Mouse (Mus musculus) spleen, postnatal 14 days (tissue): ENCODE data around the gene Cav2.

Experiments used
- DNase-seq, 2 experiments: peaks; one replicate each; pipeline ENCODE4 v3.0.0; 2021 to 2022; ENCODE audit warnings: low spot score in 2 of 2

Gene Cav2

DNA sequence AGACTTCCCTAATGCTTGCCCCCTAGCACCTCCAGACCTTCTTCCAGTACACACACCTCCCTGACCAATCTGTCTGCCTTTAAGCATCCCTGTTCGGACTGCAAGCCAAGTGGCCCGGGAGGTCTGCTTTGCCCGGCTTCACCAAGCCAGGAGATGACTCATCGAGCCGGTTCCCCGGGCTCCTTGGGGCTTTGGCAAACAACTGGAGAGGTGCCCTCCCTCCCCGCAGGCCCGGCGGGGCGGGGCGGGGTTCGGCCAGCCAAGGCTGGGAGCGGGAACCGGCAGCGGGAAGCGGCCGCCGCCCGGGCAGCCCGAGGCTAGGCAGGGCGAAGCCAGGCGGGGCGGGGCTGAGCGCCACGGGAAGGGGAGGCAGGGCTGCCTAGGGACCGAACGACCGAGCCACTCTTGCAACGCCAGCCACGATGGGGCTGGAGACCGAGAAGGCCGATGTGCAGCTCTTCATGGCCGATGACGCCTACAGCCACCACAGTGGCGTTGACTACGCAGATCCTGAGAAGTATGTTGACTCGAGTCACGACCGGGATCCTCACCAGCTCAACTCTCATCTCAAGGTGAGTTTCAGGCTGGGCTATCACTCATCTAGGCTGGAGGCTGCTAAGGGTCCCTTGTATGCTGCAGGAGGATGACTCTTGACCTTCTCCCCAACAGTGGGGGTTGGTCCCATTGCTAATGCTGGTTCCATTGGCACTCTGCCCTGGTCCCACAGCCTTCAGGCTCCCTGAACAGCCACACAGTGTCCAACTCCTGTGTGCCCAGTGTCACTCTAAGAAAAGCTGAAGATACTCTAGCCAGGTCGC is at the start of gene Cav2:
Gene Cav2, plus strand, starts transcription at position 247 of the 818 bp plus-strand sequence.
- peak in 1 of 2 experiments; percentile 24 for DNase-seq

DNA sequence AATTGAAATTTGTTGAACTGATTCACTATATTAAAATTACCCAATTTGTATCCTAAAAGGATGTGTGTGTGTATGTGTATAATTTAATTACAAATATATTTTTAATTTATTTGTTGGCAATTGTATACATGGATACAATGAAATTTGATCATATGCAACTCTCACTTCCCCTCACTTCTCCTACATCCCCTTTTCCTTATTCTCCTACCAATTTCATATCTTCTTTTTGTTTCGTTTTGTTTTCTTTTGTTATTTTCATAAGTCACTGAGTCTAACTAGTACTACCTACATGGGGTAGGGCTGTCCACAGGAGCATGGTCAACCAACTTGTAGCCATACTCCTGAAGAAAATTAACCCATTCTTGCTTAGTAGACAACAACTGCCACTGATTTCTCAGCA is 41.3 kb upstream of the Cav2 start:
- DNase-seq = no peak

DNA sequence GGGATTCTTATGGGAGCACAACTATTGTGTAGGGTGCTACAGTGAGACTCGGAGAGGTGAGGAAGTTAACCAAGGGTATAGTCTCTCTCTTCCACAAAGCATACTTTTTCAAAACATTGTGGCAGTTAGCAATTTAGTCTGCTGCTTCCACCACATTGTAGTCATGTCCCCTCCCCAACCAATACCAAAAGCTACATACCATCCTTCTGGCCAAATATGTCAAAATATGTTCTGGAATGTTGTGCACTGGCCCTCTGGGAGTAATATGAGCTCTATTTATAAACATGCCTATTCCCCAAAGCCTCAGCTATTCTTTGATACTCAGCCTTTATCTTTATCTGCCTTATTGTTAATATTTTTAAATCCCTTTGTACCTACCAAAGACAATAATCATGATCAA is 40.0 kb upstream of the Cav2 start:
- no peak for DNase-seq

DNA sequence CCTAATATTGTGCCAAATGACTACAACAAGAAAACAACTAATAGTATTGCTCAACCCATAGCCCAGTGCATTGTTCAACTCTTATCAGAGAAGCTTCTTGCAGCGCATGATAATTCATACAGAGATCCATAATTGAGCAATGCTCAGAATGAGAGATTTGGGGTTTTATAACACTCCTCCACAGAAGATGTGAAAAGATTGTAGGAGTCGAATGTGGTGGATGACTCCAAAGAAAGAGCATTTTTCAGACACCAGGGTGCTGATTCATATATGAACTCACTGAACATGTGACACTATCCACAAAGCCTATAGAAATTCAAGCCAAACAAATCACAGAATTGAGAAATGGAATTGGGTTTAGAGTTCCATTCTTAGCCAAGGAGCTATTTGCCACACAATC is 34.0 kb upstream of the Cav2 start:
- DNase-seq = no peak

DNA sequence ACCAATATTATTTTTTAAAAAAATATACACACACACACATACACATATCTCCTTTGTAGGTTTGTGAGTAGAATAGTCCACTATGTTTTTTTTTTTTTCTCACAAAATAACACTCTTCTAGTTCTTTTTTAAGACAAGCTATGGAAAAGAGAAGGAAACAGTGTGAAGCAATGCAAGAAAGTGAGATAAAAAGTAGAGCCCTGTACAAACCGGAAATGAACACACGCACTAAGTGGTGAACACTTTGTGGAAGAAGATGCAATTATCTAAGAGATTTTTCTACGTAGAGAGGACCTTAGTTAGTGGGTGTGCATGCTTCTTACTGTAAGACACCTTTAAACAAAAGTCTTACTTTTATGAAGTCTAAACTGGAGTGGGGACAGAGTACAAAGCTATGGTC is 33.3 kb upstream of the Cav2 start:
- no peak for DNase-seq

DNA sequence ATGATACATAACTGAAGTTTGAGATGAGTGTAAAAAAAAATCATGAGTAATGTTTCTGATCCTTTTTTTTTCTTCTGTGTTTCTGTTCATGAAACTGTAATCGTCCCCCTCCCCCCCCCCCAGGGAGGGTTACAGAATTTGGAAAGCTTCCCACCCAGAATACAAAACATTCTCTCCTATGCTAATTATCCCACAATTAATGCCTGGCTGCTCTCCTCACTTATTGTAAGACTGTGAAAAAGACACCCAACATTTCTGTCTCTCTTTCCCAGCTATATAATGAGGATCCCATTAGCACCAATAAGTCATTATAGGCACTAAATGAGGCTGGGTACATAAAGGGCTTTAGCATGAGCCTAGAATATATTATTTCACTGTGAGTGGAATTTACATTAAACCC is 32.7 kb upstream of the Cav2 start:
- no peak for DNase-seq

DNA sequence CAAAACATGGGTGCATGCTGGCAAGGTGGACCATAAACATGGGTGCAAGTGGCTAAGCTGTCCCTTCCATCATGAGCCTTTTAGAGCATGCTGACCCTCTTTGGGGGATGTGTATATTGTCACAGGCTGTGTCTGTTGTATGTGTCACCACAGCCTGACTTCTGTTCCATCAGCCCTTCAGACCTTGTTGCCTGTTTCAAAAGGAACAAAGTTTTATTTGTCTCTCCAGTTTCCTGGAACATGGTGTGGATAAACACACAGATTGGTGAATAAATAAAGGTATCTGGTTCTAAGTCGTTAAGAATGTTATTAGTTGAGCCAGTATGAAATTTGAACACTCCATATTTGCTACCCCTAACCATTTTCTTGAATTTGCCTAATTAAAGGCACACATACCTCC is 29.0 kb upstream of the Cav2 start:
- DNase-seq = no peak

DNA sequence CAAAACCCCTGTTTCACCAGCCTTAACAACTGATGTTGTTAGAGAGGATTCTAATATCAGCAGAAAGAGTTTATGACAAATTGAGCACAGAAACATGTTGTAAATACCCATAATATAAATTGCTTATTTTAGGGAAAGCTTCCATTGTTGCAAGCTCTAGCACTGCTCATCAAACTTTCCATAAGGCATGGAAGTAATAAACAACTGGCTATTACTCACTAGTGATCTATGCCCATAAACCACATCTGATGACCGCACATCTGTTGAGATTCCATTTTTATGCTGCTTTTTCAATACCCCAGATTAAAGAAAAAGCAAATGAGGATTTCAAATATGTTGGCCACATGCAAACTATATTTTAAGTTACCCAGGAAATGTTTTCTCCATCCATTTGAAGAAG is 22.8 kb upstream of the Cav2 start:
- no peak for DNase-seq

DNA sequence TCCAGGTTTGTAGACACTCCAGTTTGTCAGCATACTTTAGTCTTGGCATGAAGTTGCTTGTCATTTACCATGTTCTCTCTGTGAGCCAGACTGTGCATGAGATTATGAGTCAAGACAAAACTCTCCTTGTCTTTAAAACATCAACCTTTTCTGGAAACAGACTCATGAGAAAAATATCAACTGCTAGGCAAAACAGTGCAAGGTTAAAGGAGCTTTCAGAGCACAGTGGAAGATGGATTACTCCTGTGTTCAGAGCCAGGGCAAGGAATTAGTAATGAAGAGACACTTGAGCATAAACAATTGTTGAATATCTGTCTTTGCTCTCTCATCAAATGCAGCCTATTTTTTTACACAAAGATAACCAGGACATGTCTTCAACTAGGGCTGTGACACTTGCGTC is 22.1 kb upstream of the Cav2 start:
- DNase-seq = no peak

DNA sequence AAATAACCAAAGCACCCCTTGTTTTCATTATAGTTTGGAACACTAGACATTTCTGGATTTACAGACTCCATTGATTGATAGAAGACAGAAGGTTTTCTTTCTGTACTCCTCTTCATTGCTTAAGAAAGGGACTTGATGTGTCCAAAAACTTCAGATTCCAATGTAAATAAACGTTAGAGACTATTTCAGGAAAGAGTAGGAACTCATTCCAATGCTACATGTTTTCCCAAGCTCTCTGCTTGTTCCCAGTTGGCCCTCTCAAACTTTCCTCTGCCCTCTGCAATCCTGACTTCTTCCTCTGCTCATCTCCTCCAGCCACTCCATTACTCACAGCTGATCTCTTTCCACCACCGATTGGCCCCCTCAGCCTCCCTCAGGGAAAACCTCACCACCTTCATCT is 18.2 kb upstream of the Cav2 start:
- no peak for DNase-seq

DNA sequence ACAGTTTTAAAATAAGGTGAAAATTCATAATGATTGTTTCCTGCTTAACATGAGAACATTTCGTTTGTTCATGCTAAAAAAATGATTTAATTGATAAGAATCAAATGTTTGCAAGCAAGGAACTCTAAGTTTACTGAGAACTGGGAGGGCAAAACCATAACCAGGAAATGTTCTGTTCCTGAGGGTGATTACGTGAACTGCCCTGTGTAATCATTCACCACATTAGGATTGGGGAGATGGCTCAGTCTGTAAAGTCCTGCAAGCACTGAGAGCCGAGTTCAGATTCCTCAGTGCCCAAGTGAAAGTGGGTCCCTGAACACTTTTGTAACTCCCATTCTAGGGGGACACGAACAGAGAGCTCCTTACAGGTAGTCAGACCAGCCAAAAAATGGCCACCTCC is 15.9 kb upstream of the Cav2 start:
- DNase-seq = no peak

DNA sequence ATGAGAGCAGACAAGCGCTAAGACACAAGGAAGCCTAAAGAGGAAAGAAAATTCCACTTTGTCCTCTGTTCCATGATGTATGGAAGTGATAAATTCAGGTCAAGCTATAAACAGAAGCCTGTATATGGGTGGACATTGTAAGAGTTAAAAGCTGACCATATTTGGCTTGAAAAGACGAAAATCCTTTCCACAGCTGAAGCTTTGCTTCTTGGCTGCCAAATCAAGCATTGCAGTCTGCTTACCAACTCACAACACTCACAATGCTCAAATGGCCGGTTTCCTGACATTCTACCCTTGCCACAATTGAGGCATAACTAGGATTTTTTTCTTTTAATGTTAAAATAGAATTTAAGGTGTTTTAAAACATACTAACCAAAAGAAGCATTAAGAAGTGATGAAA is 14.5 kb upstream of the Cav2 start:
- DNase-seq = no peak

DNA sequence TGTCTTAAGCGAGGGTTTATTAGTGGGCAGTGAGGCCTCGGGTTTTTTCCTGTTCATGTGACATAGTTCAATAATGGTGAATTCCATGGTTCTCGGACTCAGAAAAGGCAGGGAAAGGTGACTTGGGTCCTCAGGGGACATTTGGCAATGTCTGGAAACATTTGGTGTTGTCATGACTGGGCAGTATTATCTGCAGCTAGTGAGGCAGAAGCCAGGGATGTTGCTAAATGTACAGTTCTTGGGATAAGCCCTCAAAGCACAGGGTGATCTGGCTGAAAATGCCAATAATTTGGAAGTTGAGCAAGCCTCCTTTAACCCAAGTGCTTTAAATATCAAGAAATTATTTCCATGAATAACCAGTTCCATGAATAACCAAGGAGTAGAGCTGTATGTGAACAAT is 2.6 kb upstream of the Cav2 start:
- no peak for DNase-seq

DNA sequence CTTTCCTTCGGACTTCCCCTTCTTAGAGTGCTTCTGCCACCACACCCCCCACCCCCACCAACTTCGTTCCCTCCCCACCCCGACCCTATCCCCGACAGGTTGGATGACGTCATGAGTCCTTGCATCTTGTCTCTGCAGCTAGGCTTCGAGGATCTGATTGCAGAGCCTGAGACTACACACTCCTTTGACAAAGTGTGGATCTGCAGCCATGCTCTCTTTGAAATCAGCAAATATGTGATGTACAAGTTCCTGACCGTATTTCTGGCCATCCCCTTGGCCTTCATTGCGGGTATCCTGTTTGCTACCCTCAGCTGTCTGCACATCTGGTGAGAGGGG is 740 bp downstream of the Cav2 start:
- DNase-seq = no peak

DNA sequence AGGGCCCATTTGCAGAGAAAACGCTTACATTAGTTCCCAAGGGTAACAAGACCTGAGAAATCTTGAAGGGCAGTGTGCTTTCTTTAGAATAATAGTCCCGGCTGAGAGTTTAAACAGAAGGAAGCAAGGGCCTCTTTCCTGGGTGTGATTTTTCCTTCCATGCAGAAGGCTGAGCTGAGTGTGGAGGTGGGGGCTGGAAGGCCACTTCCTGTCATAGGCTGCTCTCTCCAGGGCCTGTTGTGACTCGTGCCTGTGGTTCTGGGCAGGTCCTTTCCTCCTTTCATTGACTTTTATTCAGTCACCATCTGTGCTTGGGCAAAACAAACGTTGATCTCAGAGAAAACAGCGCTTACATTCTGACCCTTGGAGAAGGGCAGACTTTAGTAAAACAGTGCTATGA is 1.2 kb downstream of the Cav2 start:
- DNase-seq = no peak

DNA sequence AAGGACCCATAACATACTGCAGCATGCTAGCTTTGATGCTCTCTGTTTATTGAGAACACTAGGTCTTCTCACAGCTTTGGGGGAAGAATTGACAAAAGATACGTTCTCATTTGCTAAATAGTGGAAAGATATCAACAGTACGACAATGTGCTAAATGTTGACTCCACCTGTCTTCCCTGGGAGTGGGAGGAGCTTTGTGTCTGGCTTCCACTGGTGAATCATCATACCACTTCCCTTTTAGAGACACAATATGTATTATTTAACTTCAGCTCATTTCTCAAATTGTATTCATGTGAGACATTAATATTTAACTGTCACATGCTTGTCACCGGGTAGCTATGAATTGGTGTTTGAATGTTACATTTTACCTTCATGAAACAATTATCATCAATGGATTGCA is 2.8 kb downstream of the Cav2 start:
- no peak for DNase-seq

DNA sequence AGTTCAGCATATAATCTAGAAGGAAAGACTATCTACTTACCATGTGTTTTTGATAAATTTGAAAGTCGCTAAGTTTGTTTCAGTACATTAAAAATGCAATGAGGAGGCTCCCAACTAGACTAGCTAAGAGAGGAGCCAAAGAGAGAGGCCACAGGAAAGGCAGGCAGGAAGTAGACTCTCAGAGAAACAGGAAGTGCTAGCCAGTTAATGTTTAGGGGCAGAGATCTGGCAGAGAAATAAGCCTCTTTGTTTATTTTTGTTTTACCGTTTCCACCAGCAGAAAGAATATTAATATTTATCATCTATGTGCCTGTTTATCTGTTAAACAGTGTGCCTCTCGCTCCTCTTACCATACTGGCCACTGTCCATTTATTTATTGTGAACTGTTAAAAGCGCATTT is 5.4 kb downstream of the Cav2 start:
- no peak for DNase-seq

DNA sequence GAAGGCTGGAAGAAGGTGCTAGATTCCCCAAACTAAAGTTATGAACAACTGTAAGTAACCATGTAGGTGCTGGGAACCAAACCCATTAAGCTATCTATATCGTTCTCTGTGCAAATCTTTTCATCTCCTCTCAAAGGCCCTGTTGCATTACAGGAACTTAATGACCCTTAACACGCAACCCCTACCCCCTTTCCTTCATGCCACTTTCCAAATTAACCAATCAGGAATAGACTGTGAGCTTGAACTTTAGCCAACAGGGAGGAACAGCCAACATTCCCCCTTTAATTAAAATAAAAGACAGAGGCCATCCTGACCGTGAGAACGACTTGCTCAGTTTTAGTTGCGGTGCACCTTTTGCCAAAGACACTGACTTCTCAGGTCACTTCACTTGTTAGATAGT is 14.1 kb downstream of the Cav2 start:
- DNase-seq = no peak

DNA sequence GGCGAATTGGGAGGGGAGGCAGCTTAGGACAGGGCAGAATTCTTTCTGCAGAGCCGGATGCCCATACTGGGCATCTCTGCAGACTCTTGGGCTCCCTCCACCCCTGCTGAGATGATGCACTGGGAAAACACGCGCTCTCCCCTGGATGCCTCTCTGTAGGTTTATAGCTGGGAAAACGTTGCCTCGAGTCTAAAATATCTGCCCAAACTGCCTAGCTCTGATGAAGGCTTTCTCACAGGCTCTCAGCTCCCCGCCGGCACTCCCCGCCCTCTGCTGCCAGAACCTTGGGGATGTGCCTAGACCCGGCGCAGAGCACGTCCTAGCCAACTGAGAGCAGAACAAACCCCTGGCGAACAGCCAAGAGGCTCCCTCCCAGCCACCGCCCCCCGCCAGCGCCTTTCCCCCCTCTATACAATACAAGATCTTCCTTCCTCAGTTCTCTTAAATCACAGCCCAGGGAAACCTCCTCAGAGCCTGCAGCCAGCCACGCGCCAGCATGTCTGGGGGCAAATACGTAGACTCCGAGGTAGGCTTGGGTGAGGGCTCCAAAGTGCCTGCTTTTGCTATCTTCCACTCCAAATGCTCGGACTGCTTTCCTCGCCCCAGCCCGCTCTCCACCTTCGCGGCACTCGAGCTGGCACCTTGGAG is 25.1 kb downstream of the Cav2 start, which contains the start of gene Cav1:
Gene Cav1, plus strand, starts transcription at position 382 of the 648 bp plus-strand sequence.
- DNase-seq = no peak

DNA sequence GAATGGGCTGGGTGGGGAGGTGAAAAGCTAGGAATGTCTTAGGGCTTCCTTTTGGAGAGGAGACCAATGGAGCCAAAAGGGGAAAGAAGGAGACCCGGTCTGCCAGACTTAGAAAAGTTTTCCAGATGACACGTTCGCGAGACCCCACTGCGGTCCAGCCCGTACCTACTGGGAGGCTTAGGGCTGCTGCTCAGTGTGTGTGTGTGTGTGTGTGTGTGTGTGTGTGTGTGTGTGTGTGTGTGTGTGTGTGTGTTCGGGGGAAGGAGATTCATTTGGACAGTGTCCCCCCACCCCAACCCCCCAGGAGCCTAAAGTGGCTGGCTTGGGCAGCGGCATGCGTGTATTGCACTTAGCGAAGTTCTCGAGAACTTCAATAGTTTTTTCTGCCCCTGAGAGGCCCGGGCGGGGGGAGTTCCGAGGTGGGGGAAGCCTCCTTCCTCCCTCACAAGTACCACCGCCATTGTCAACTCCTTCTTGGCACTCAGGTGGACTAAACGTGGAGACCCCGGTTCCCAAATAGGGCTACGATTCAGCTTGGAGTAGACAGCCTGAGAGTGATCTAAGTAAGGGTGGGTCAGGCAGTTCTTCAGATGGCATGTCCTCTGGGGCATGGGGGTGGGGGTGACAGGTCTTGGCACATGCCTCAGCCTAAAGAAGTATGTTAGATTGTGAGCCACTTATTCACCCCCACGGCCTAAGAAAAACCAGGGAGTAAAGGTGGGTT is 25.8 kb downstream of the Cav2 start:
- DNase-seq = no peak

DNA sequence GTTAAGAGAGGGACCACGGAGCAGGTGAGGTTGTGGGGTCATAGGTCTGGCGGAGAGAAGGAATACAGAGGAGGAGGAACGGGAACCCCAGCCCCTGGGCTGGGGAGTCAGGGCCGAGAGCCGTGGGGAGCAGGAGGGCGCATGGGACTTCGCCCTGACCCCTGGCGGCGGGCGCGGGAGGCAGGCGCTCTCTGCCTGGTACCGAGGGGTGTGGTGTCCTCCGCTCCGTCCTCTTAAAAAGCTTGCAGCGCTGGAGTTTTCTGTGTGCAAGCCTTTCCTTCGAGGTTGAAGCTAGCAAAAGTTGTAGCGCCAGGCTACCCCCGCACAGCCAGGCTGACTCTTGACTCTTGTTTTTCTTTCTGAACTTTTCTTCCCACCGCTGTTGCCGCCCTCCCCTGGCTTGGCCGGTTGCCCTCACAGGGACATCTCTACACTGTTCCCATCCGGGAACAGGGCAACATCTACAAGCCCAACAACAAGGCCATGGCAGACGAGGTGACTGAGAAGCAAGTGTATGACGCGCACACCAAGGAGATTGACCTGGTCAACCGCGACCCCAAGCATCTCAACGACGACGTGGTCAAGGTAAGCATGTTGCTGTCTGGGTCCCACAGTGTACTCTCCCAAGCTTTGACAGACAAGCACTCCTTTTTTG is 26.6 kb downstream of the Cav2 start:
- DNase-seq = peak; percentile 13 to 39

DNA sequence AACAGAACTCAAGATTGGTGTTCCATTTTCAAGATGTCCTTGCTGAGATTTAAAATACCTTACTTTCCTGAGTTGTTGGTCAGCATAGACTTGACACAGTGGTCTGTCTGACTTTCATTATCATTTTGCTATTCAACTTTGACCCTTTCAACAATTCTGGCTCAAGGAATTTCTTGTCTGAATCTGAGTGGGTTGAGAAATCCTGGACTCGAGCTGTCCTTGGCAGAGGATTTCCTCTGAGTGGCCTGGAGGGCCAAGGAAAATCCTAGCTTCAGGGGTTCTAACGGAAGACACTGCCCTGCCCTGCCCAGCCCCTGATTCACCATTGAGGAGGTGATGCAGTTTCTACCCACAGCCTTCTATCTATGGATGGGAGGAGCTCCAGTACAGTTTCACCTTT is 27.7 kb downstream of the Cav2 start:
- DNase-seq = no peak

DNA sequence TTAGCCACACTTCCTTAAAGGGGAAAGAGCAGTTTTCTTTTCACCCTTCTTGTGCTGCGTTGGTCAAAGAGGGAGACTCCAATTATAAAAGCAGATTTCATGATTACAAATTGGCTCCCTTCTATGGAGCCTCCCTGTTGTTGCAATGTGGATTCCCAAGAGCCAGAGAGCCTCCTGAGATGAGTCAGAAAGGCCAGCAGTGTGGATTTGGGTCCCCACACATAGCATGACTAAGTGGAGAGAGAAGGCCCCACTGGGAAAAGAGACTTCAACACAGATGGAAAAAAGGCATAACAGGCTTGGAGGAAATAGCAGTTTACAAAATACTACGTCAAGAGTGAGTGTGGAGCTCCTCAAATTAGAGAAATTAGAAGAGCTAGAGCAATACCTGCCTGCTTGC is 28.3 kb downstream of the Cav2 start:
- no peak for DNase-seq
